Mouse (Mus musculus): ENCODE data around the gene Arhgef28. TPM values are rescaled to one million over a fixed set of nuclear protein-coding genes. Genes with fewer than 3 reads are reported as not detected.
"Not testable (repeated sequence)": the region's sequence is repeated elsewhere in the genome, so short reads cannot be mapped to it uniquely, and the experiment has no call there.

Gene Arhgef28
- polyA plus RNA-seq, 1 experiment = 16.7 TPM

- H3K27ac ChIP-seq (ENCODE audit: insufficient read depth, low read length) = no peak overlapping the region
- no peak for TF ChIP-seq POLR2A (IDR thresholded peaks at IDR 0.05; ENCODE audit: low read depth, low read length)
- TF ChIP-seq CTCF (IDR thresholded peaks at IDR 0.05; ENCODE audit: borderline replicate concordance, insufficient read depth, low read length) = no peak
- H3K4me1 ChIP-seq (ENCODE audit: control insufficient read depth, insufficient read depth, low read length) = 0 out of 2 replicates have a peak, but pooled peaks cover 4% of the 10 kb centered on the region
- no peak overlapping the region for H3K4me3 ChIP-seq (ENCODE audit: insufficient read depth, low read length)
These were observed 87.9 kb downstream of the Arhgef28 start for GRCm38 (mm10) chr13:98118291-98118690.

GRCm38 (mm10) chr13:98117566-98118254, 88.5 kb downstream of the Arhgef28 start:
- no peak overlapping the region for H3K4me3 ChIP-seq (ENCODE audit: insufficient read depth, low read length)
- H3K4me1 ChIP-seq (ENCODE audit: control insufficient read depth, insufficient read depth, low read length) = 0 out of 2 replicates have a peak, but pooled peaks cover 4% of the 10 kb centered on the region
- TF ChIP-seq POLR2A (IDR thresholded peaks at IDR 0.05; ENCODE audit: low read depth, low read length) = no peak
- TF ChIP-seq CTCF (IDR thresholded peaks at IDR 0.05; ENCODE audit: borderline replicate concordance, insufficient read depth, low read length) = no peak
- no peak overlapping the region for H3K27ac ChIP-seq (ENCODE audit: insufficient read depth, low read length)

- no peak overlapping the region for H3K27ac ChIP-seq (ENCODE audit: insufficient read depth, low read length)
- TF ChIP-seq POLR2A (IDR thresholded peaks at IDR 0.05; ENCODE audit: low read depth, low read length) (no peak), CTCF (IDR thresholded peaks at IDR 0.05; ENCODE audit: borderline replicate concordance, insufficient read depth, low read length) (no peak)
- H3K4me3 ChIP-seq (ENCODE audit: insufficient read depth, low read length) = no peak overlapping the region
- H3K4me1 ChIP-seq (ENCODE audit: control insufficient read depth, insufficient read depth, low read length) = no peaks in the 10 kb centered on the region
These were observed 90.6 kb downstream of the Arhgef28 start for GRCm38 (mm10) chr13:98115650-98116049.

GRCm38 (mm10) chr13:98115051-98115450, 91.2 kb downstream of the Arhgef28 start:
- TF ChIP-seq POLR2A (IDR thresholded peaks at IDR 0.05; ENCODE audit: low read depth, low read length) (no peak), CTCF (IDR thresholded peaks at IDR 0.05; ENCODE audit: borderline replicate concordance, insufficient read depth, low read length) (no peak)
- Histone ChIP-seq H3K4me1 (ENCODE audit: control insufficient read depth, insufficient read depth, low read length) (no peaks in the 10 kb centered on the region), H3K4me3 (ENCODE audit: insufficient read depth, low read length) (no peak overlapping the region), H3K27ac (ENCODE audit: insufficient read depth, low read length) (no peak overlapping the region)

- H3K4me3 ChIP-seq (ENCODE audit: insufficient read depth, low read length) = no peak overlapping the region
- no peaks in the 10 kb centered on the region for H3K4me1 ChIP-seq (ENCODE audit: control insufficient read depth, insufficient read depth, low read length)
- TF ChIP-seq CTCF (IDR thresholded peaks at IDR 0.05; ENCODE audit: borderline replicate concordance, insufficient read depth, low read length) (no peak), POLR2A (IDR thresholded peaks at IDR 0.05; ENCODE audit: low read depth, low read length) (no peak)
- H3K27ac ChIP-seq (ENCODE audit: insufficient read depth, low read length) = no peak overlapping the region
These were observed 93.3 kb downstream of the Arhgef28 start for GRCm38 (mm10) chr13:98112812-98113503.

GRCm38 (mm10) chr13:98111531-98111930, 94.7 kb downstream of the Arhgef28 start:
- Histone ChIP-seq H3K4me3 (ENCODE audit: insufficient read depth, low read length) (no peak overlapping the region), H3K27ac (ENCODE audit: insufficient read depth, low read length) (no peak overlapping the region), H3K4me1 (ENCODE audit: control insufficient read depth, insufficient read depth, low read length) (no peaks in the 10 kb centered on the region)
- TF ChIP-seq CTCF (IDR thresholded peaks at IDR 0.05; ENCODE audit: borderline replicate concordance, insufficient read depth, low read length) (no peak), POLR2A (IDR thresholded peaks at IDR 0.05; ENCODE audit: low read depth, low read length) (no peak)

- H3K4me1 ChIP-seq (ENCODE audit: control insufficient read depth, insufficient read depth, low read length) = no peaks in the 10 kb centered on the region
- H3K4me3 ChIP-seq (ENCODE audit: insufficient read depth, low read length) = no peak overlapping the region
- no peak overlapping the region for H3K27ac ChIP-seq (ENCODE audit: insufficient read depth, low read length)
- no peak for TF ChIP-seq POLR2A (IDR thresholded peaks at IDR 0.05; ENCODE audit: low read depth, low read length)
- no peak for TF ChIP-seq CTCF (IDR thresholded peaks at IDR 0.05; ENCODE audit: borderline replicate concordance, insufficient read depth, low read length)
These were observed 95.2 kb downstream of the Arhgef28 start for GRCm38 (mm10) chr13:98111021-98111420.

GRCm38 (mm10) chr13:98108481-98108880, 97.8 kb downstream of the Arhgef28 start:
- not testable (repeated sequence) for H3K4me3 ChIP-seq (ENCODE audit: insufficient read depth, low read length); H3K27ac ChIP-seq (ENCODE audit: insufficient read depth, low read length); H3K4me1 ChIP-seq (ENCODE audit: control insufficient read depth, insufficient read depth, low read length)

- no peak for TF ChIP-seq CTCF (IDR thresholded peaks at IDR 0.05; ENCODE audit: borderline replicate concordance, insufficient read depth, low read length)
- no peak for TF ChIP-seq POLR2A (IDR thresholded peaks at IDR 0.05; ENCODE audit: low read depth, low read length)
These were observed 98.6 kb downstream of the Arhgef28 start for GRCm38 (mm10) chr13:98107621-98108020.

GRCm38 (mm10) chr13:98095966-98096365, 110.3 kb downstream of the Arhgef28 start:
- TF ChIP-seq CTCF (IDR thresholded peaks at IDR 0.05; ENCODE audit: borderline replicate concordance, insufficient read depth, low read length) (no peak), POLR2A (IDR thresholded peaks at IDR 0.05; ENCODE audit: low read depth, low read length) (no peak)
- no peak overlapping the region for H3K4me3 ChIP-seq (ENCODE audit: insufficient read depth, low read length)
- no peak overlapping the region for H3K27ac ChIP-seq (ENCODE audit: insufficient read depth, low read length)
- H3K4me1 ChIP-seq (ENCODE audit: control insufficient read depth, insufficient read depth, low read length) = no peaks in the 10 kb centered on the region

More at GRCm38 (mm10) chr13:98107621-98108020, 98.6 kb downstream of the Arhgef28 start:
- Histone ChIP-seq H3K4me1 (ENCODE audit: control insufficient read depth, insufficient read depth, low read length) (no peaks in the 10 kb centered on the region), H3K4me3 (ENCODE audit: insufficient read depth, low read length) (no peak overlapping the region), H3K27ac (ENCODE audit: insufficient read depth, low read length) (no peak overlapping the region)
